Mouse (Mus musculus): ENCODE data around the gene Ctdsp2. TPM values are rescaled to one million over a fixed set of nuclear protein-coding genes. Genes with fewer than 3 reads are reported as not detected.

The Ctdsp2 gene
- polyA plus RNA-seq, 1 experiment from 2014 or later = 34.5 TPM

GRCm38 (mm10) chr10:126983193-126983725, 4.7 kb downstream of the Ctdsp2 start:
- no peaks in the 10 kb centered on the region for H3K27me3 ChIP-seq (replicated peaks; ENCODE audit: control insufficient read depth, insufficient read depth, low read length)
- DNase-seq (ENCODE audit: low spot score) = no peak
- 62% methylated on average over 14 of the region's 14 CpGs for WGBS
- H3K36me3 ChIP-seq (ENCODE audit: control insufficient read depth, insufficient read depth, low read length) = peaks cover 5% of the 10 kb centered on the region
- no peaks in the 10 kb centered on the region for H3K9me3 ChIP-seq (replicated peaks; ENCODE audit: control insufficient read depth, low read length)
- H3K4me1 ChIP-seq (ENCODE audit: control insufficient read depth, insufficient read depth, low read length) = peaks cover 67% of the 10 kb centered on the region
- ATAC-seq = no peak
- H3K9ac ChIP-seq (ENCODE audit: low read length) = peak overlapping the region; percentile 17
- peak overlapping the region; percentile 91 for H3K4me2 ChIP-seq (ENCODE audit: low read length)
- H3K27ac ChIP-seq (ENCODE audit: low read depth, low read length) = 0 out of 2 replicates have a peak overlapping the region, but pooled peaks have one; percentile 50
- H3K4me3 ChIP-seq (ENCODE audit: low read depth, low read length) = no peak overlapping the region

DNA sequence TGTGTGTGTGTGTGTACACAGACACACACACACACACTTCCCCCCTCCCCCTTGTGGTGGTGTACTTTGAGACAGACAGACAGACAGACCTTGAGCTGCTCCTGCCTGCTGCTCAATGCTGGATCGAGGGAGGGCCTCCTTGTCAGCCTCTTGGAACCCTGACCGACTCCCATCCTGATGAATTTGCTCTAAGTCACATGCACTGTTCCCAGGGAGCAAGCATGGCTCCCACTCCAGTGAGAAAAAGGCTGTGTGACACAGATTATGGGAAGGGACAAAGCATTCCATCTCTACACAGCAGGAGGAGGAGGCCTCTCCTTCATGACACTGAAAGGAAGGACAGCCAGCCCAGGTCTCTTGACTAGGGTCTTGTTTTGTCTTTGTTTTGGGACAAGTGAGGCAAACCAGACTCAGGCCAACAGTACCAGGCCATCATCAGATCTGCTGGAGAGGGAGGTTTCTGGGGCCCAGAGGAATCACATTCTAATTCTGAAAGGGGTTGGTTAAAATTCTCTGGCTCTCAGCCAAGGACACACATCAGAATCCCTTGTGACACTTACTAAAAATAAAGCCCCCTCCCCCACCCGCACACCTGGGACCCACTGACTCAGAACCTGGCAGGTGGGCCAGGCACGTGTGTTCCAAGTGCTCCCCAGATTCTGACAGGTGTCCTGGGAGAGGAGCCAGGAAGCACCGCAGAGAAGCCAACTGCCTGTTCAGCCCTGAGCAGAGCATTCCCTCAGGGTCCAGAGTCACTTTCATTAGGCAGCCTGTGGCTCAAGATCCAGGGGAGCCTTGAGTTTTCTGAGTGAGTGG, 5.9 kb downstream of the Ctdsp2 start:
- Histone ChIP-seq H3K9me3 (replicated peaks; ENCODE audit: control insufficient read depth, low read length) (no peaks in the 10 kb centered on the region), H3K27ac (ENCODE audit: low read depth, low read length) (peak overlapping the region; percentile 50; the same call in 1 of the 2 replicates), H3K36me3 (ENCODE audit: control insufficient read depth, insufficient read depth, low read length) (peaks cover 5% of the 10 kb centered on the region), H3K27me3 (replicated peaks; ENCODE audit: control insufficient read depth, insufficient read depth, low read length) (no peaks in the 10 kb centered on the region), H3K4me2 (ENCODE audit: low read length) (no peak overlapping the region; the same call in 1 of the 2 replicates), H3K4me1 (ENCODE audit: control insufficient read depth, insufficient read depth, low read length) (peaks cover 67% of the 10 kb centered on the region), H3K4me3 (ENCODE audit: low read depth, low read length) (no peak overlapping the region), H3K9ac (ENCODE audit: low read length) (peak overlapping the region; percentile 17; the same call in 1 of the 2 replicates)
- peak; percentile 64 for DNase-seq (ENCODE audit: low spot score)
- WGBS = 18% methylated on average over 5 of the region's 5 CpGs
- no peak for ATAC-seq

GRCm38 (mm10) chr10:126985127-126985526, 6.6 kb downstream of the Ctdsp2 start:
- DNase-seq (ENCODE audit: low spot score) (no peak), ATAC-seq (no peak)
- Histone ChIP-seq H3K4me2 (ENCODE audit: low read length) (no peak overlapping the region), H3K27ac (ENCODE audit: low read depth, low read length) (peak overlapping the region; percentile 39; the same call in 1 of the 2 replicates), H3K9ac (ENCODE audit: low read length) (no peak overlapping the region), H3K36me3 (ENCODE audit: control insufficient read depth, insufficient read depth, low read length) (peaks cover 5% of the 10 kb centered on the region), H3K4me1 (ENCODE audit: control insufficient read depth, insufficient read depth, low read length) (peaks cover 67% of the 10 kb centered on the region), H3K4me3 (ENCODE audit: low read depth, low read length) (no peak overlapping the region), H3K27me3 (replicated peaks; ENCODE audit: control insufficient read depth, insufficient read depth, low read length) (no peaks in the 10 kb centered on the region), H3K9me3 (replicated peaks; ENCODE audit: control insufficient read depth, low read length) (no peaks in the 10 kb centered on the region)
- WGBS = 84% methylated on average over 4 of the region's 4 CpGs

GRCm38 (mm10) chr10:126985579-126985978, 7.1 kb downstream of the Ctdsp2 start:
- no peaks in the 10 kb centered on the region for H3K9me3 ChIP-seq (replicated peaks; ENCODE audit: control insufficient read depth, low read length)
- H3K27ac ChIP-seq (ENCODE audit: low read depth, low read length) = peak overlapping the region; percentile 70; the same call in 1 of the 2 replicates
- peaks cover 5% of the 10 kb centered on the region for H3K36me3 ChIP-seq (ENCODE audit: control insufficient read depth, insufficient read depth, low read length)
- no peak overlapping the region for H3K9ac ChIP-seq (ENCODE audit: low read length)
- H3K4me1 ChIP-seq (ENCODE audit: control insufficient read depth, insufficient read depth, low read length) = peaks cover 64% of the 10 kb centered on the region
- H3K27me3 ChIP-seq (replicated peaks; ENCODE audit: control insufficient read depth, insufficient read depth, low read length) = no peaks in the 10 kb centered on the region
- H3K4me2 ChIP-seq (ENCODE audit: low read length) = no peak overlapping the region
- DNase-seq (ENCODE audit: low spot score) = no peak
- no peak for ATAC-seq
- 91% methylated on average over 9 of the region's 9 CpGs for WGBS
- H3K4me3 ChIP-seq (ENCODE audit: low read depth, low read length) = no peak overlapping the region

DNA sequence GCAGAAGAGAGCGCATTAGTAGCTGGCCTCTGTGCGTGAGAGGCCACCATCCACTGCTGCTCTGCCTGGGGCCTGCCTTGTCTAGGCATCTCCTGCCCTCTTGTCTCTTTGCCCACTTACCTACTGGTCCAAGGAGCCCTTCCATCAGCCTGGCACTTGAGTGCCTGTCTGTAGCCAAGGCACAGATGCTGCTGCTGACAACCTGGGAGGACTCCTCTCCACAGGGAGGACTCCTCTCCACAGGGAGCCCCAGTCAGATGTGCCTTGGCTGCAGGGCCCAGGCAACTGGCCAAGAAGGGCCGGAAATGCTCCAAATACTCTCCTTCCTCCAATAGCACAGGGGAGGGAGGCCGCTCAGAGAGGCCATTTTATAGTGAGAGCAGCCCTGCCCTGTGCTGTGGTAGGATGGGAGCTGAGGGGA, 8.0 kb downstream of the Ctdsp2 start:
- 51% methylated on average over 4 of the region's 4 CpGs for whole genome bisulfite sequencing
- Histone ChIP-seq H3K9ac (ENCODE audit: low read length) (peak overlapping the region; percentile 8; the same call in 1 of the 2 replicates), H3K4me3 (ENCODE audit: low read depth, low read length) (no peak overlapping the region), H3K36me3 (ENCODE audit: control insufficient read depth, insufficient read depth, low read length) (peaks cover 7% of the 10 kb centered on the region), H3K4me1 (ENCODE audit: control insufficient read depth, insufficient read depth, low read length) (peaks cover 55% of the 10 kb centered on the region), H3K9me3 (replicated peaks; ENCODE audit: control insufficient read depth, low read length) (no peaks in the 10 kb centered on the region), H3K4me2 (ENCODE audit: low read length) (no peak overlapping the region), H3K27ac (ENCODE audit: low read depth, low read length) (peak overlapping the region; percentile 70), H3K27me3 (replicated peaks; ENCODE audit: control insufficient read depth, insufficient read depth, low read length) (no peaks in the 10 kb centered on the region)
- DNase-seq (ENCODE audit: low spot score) (peak; percentile 82), ATAC-seq (peak; percentile 47)

DNA sequence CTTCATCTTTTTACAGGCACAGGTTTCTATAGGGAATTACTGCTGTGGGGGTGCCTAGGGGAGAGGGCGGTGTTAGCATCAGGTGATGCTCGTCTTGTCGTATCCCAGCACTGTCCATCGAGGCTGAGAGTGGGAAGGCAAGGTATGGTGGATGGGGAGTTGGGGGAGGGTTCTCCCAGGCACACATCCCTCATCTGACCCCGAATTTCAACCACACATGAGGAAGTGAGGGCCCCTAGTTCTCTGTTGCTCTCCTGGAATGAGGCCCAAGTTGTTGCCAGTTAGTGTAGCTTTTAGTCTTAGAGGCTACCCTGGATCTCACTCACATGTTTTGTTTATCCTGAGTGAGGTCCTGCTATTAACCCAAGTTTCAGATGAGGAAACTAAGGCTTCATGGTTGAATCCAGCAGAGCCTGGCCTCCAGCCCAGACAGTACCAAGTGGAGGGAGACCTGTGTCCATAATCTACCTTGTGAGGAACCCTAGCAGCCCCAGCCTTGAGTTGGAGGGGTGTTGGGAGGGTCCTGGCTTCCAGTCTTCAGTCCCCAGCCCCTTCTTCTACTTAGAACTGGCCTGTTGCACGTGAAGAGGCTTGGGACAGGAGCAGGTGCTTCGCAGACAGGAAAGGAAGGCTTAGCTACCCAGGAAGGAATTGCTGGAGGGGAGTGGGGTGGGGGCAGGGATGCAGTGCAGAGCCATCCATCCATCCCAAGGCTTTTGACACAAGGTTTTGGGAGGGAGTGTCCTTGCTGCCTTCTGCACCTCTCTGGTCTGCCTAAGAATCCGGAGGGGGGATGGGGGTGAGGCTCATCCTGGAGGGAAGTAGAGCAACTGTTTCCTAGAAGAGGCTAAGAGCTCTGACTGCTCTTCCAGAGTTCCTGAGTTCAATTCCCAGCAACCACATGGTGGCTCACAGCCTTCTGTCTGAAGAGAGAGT, 8.9 kb downstream of the Ctdsp2 start:
- Histone ChIP-seq H3K27me3 (replicated peaks; ENCODE audit: control insufficient read depth, insufficient read depth, low read length) (no peaks in the 10 kb centered on the region), H3K9me3 (replicated peaks; ENCODE audit: control insufficient read depth, low read length) (no peaks in the 10 kb centered on the region), H3K4me1 (ENCODE audit: control insufficient read depth, insufficient read depth, low read length) (peaks cover 46% of the 10 kb centered on the region), H3K4me2 (ENCODE audit: low read length) (no peak overlapping the region), H3K9ac (ENCODE audit: low read length) (no peak overlapping the region), H3K27ac (ENCODE audit: low read depth, low read length) (no peak overlapping the region), H3K4me3 (ENCODE audit: low read depth, low read length) (no peak overlapping the region), H3K36me3 (ENCODE audit: control insufficient read depth, insufficient read depth, low read length) (peaks cover 11% of the 10 kb centered on the region)
- ATAC-seq (no peak), DNase-seq (ENCODE audit: low spot score) (no peak)
- WGBS = 62% methylated on average over 8 of the region's 8 CpGs

GRCm38 (mm10) chr10:126988513-126989165, 10.1 kb downstream of the Ctdsp2 start:
- H3K27me3 ChIP-seq (replicated peaks; ENCODE audit: control insufficient read depth, insufficient read depth, low read length) = no peaks in the 10 kb centered on the region
- DNase-seq (ENCODE audit: low spot score) (no peak), ATAC-seq (no peak)
- peaks cover 22% of the 10 kb centered on the region for H3K36me3 ChIP-seq (ENCODE audit: control insufficient read depth, insufficient read depth, low read length)
- H3K27ac ChIP-seq (ENCODE audit: low read depth, low read length) = no peak overlapping the region
- no peak overlapping the region for H3K4me3 ChIP-seq (ENCODE audit: low read depth, low read length)
- no peak overlapping the region for H3K4me2 ChIP-seq (ENCODE audit: low read length)
- no peaks in the 10 kb centered on the region for H3K9me3 ChIP-seq (replicated peaks; ENCODE audit: control insufficient read depth, low read length)
- H3K4me1 ChIP-seq (ENCODE audit: control insufficient read depth, insufficient read depth, low read length) = peaks cover 35% of the 10 kb centered on the region
- WGBS = 65% methylated on average over 5 of the region's 5 CpGs
- no peak overlapping the region for H3K9ac ChIP-seq (ENCODE audit: low read length)

- Histone ChIP-seq H3K27ac (ENCODE audit: low read depth, low read length) (no peak overlapping the region), H3K9ac (ENCODE audit: low read length) (no peak overlapping the region), H3K4me3 (ENCODE audit: low read depth, low read length) (no peak overlapping the region), H3K4me2 (ENCODE audit: low read length) (no peak overlapping the region), H3K36me3 (ENCODE audit: control insufficient read depth, insufficient read depth, low read length) (peaks cover 41% of the 10 kb centered on the region), H3K9me3 (replicated peaks; ENCODE audit: control insufficient read depth, low read length) (no peaks in the 10 kb centered on the region), H3K4me1 (ENCODE audit: control insufficient read depth, insufficient read depth, low read length) (peaks cover 21% of the 10 kb centered on the region), H3K27me3 (replicated peaks; ENCODE audit: control insufficient read depth, insufficient read depth, low read length) (no peaks in the 10 kb centered on the region)
- ATAC-seq (peak; percentile 78), DNase-seq (ENCODE audit: low spot score) (peak; percentile 88)
- 63% methylated on average over 7 of the region's 7 CpGs for WGBS
Observed at GRCm38 (mm10) chr10:126990313-126991056, 12.0 kb downstream of the Ctdsp2 start.
